Mouse (Mus musculus): ENCODE data around the gene Celf5.

Gene Celf5

GRCm38 (mm10) chr10:81426897-81427296, 55.6 kb downstream of the Celf5 start:
- peak; percentile 85 for DNase-seq (ENCODE audit: low spot score)

DNA sequence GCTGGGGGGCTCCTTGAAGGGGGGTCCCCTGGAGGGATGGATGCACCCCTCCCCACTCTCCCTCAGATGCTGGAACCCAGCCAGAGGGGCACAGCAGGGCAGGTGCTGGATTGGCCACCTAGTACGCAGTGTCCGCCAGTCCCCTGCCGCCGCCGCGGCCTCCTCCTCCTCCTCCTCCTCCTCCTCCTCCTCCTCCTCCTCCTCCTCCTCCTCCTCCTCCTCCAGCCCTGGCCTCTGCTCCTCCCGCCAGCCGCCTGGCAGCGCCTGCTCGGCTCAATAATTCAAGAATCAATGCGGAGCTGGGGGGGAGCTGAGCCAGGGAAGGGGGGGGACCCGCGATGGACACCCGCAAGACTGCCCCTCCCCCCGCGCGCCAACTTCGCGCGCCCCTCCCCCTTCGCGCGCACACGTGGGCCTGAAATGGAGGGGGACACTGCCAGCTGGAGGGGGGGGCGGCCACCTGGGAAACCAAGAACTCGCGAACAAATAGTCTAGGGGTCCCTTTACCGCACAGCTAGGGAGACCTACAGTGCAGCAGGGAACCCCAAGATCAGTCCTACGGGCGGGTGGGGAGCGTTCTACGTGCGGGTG, 56.3 kb downstream of the Celf5 start:
- DNase-seq (ENCODE audit: low spot score) = peak; percentile 83

DNA sequence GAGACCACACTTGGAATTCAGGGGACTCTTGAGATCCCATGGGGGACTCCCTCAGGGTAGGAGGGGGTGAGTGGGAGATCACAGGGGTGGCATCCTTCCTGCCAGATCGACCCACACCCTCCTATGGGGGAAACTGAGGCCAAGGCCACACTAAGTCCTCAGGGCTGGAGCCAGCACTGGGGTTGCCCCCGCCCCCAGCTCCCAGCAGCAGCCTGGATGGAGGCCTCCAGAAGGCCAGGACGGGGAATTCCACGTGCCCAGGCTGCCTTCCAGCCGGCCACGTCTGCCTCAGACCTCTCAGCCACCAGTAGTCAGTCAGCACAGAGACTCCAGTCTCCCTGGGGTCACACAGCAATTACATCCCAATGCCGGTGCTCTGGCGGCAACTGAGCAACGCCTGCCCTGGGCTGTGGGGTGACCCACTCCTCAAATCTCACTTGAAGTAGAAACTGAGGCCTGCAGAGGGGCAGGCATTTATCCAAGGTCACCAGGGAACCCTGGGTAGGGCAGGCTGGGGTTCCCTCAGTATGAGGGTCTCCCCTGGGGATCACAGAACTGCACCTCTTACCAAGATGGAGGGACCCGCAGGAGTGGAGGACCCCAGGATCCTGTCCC, 57.2 kb downstream of the Celf5 start:
- peak; percentile 70 for DNase-seq (ENCODE audit: low spot score)

- DNase-seq (ENCODE audit: low spot score) = peak; percentile 69
These were observed 58.1 kb downstream of the Celf5 start for GRCm38 (mm10) chr10:81424246-81425051.

DNA sequence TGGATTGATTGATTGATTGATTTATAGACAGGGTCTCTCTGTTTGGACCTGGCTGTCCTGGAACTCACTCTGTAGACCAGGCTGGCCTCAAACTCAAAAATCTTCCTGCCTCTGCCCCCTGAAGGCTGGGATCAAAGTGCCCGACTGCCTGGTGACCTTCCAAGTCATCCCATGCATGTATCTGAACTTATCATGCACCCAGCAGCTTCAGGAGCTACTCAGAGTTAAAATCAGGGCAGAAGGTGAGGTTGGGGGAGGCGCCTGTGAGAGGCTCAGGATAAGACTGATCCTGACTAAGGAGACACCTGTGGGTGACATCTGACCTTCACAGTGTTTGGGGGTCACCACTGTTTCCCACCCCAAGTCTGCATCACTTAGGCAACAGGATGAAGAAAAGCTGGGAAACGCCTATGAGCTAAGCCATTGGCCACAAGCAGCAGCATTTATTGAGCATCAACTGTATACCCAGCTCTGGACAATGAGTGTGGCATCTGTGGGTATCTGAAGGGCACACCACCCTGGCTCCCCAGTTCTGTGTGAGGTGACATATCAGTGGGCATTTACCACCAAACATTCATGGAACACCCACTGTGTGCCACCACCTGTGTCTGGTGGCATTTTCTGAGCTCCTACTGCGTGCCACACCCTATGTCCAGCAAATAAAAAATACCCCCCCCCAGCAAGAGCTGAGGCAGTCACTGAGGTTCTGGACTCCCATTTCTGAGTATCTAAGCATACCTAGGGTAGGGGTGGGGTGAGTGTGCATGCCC, 58.8 kb downstream of the Celf5 start:
- DNase-seq (ENCODE audit: low spot score) = peak; percentile 39

- DNase-seq (ENCODE audit: low spot score) = peak; percentile 45
These were observed 59.8 kb downstream of the Celf5 start for GRCm38 (mm10) chr10:81422661-81423217.

DNA sequence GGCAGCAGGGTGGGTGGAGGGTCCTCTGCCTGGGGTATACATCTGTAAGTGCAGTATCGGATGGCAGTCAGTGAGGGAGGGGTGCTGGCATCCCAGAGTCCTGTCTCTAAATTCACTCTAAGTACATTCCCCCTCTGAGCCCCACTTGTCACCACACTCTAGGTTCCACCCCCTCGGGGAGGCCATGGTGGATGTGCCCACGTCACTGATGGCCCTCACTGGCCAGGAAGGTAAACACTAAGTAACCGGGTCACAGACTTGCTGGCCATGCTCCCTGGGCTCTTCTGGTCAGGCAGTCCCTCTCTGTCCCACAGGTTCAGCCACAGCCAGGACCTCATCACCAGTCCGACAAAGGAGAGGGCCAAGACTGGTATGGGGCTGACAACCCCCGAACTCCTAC, 60.3 kb downstream of the Celf5 start:
- DNase-seq (ENCODE audit: low spot score) = peak; percentile 42

GRCm38 (mm10) chr10:81421797-81422100, 60.8 kb downstream of the Celf5 start:
- DNase-seq (ENCODE audit: low spot score) = no peak

DNA sequence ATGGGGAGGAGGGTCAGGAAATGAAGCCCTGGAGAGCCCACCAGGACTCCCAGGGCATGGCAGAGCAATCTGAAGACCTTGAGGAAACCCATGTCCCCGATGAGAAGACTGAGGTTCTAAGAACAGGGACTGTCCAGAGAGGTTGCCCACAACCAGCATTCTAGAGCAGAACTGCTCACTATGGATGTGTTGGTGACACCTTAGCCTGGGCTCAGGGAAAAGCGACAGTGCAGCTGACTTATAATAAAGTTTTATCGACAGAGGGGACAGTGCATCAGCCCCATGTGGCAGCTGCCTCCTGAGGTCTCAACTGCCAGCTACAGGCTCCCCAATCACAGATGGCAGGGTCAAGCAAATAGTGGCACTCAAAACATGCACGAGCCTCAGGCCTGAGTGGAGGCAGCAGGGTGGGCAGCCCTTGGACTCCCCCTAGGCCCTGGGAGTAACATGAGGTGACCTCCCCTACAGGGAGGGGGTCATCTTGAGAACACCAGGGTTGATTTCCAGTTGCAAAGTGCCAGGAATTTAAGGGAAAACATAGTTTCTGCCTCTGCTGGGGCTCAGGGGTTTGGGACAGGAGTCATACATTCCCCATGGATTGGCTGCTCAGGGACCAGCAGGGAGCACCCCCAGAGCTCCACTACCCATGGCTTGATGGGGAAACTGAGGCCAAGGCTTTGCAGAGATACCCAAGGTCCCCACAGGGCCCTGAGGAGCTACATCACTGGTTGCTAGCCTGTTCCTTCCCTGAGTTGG, 61.3 kb downstream of the Celf5 start:
- peak; percentile 35 for DNase-seq (ENCODE audit: low spot score)

DNA sequence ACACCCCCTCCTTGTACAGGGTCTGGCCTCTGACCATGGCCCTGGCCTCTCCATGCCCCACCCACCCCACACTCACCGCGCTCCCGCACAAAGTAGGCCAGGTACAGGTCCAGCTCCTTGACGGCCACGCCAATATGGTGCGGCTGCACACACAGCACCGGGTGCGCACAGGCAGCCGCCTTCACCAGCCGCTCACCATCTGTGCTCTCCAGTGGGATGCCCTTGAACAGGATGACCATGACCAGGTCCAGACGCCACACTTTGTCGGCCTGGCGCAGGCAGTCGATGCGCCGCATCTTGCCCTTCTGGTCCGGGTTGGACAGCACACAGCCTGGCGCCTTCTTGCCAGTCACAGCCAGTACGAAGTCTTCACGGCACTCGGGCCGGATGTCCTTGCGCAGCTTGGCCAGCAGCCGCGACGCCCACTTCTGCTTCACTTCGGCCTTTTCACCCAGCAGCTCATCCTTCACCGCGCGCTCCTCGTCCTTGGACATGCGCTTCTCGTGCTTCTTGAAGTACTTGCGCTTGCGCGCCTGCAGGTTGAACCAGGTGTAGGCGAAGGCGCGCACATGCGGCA, 62.2 kb downstream of the Celf5 start:
- DNase-seq (ENCODE audit: low spot score) = peak; percentile 67

DNA sequence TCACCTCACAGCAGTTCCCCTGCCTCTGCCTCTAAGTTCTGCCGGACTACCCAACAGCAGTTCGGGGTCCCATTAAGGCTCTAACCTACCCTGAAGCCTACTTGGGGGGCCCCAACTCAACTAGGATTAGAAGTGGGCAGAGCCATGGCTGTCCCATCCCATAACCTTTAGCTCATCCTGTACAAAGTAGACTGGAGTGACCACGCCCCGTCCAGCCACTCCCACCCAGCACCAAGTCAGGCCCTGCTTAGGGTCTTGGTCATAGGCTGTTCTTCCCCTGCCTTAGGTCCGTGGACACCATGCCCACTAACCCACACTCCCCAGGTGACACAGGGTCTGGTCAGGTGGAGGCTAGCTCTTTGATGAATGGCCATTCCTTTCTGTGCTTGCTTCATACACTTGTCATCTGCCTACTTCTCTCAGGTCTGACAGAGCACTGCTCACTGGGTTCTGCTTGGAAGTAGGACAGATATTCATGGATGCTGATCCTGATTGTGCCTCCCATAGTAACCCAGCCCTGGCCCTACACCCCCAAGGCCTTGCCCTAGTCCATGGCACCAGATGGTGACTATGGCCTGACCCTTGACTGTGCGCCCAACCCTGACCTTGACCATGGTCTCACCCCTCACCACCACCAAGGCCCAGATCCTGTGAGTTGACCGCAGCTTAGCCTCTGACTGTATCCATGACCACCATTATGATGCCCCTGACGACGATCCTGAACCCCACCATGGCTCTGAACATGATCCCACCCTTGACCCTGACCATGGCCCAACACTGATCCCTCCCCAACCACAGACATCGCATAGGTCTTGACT, 63.2 kb downstream of the Celf5 start:
- peak; percentile 45 for DNase-seq (ENCODE audit: low spot score)

DNA sequence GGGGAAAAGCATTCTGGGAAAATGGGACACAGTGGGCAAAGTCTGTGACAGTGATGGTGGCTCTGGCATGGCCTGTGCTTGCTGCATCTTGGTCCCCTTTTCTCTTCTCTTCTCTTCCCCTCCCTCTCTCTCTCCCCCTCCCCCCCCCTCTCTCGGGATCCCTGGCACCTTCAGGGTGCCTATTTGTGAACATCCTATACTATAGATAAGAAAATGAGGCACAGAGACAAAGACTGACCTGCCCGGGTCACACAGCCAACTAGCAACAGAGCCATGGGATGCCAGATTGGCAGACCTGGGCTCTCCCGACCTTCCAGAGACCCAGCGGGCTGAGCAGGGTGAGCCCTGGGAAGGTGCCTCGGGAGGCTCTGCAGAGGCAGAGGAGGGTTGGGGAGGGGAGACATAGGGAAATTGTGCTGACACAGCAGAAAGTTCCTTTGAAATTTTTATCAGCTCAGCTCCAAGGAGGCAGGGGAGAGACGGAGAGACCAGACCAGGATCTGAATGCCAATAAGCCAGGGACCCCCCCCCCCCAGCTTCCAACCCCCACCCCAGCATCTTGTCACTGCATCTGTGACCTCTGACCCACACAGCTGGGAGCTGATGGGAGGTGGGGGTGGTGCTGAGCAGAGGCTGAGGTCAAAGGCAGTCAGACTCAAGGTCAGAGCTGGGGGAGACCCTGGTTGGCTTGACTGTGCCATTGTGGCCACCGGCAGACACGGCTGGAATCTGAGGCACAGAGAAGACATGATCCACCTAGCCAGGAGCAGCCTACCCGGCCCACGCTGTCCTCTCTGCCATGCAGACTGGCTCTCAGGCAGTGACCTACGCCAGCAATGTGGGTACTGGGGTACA, 64.1 kb downstream of the Celf5 start:
- DNase-seq (ENCODE audit: low spot score) = peak; percentile 37

DNA sequence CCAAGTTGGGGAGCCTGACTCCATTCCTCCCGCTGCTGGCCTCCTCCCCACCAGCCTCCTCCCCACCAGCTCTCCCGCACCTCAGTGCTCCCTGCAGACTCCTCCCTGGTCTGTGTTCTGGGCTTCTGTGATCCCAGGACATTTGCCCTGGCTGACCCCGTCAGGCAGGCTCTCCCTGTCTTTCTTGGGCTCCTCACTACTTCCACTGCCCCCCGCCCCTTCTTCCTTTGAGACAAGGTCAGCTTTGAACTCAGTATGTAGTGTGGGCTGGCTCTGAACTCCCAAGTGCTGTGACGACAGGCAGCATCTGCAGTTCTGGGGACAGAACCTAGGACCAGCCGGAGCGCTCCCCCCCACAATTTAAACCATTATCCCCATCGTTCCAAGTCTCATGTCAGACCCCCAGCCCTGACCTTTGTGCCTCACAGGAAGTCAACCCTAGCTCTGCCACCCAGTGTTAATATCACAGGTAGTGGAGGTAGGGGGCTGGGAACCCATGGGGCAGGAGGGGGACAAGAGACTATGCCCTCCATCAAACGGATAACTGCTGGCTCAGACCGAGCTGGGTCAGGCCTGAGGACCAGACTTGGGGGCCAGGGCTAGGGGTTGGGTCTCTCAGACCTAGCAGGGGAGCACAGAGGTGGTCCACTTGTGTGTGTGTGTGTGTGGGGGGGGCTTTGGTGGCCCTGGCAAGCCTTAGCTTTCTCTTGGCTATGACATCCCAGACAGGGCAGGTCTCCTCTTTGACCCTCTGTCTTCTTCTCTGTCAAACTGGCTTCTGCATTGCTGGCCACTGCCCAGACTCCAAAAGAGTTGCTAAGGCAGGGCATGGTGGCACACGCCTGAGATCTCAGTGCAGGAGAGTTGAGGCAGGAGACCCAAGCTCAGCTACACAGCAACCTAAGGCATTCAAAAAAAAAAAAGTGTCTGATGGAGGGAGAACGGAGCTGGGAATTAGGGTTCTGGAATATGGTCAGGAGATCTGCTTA, 65.0 kb downstream of the Celf5 start:
- peak; percentile 49 for DNase-seq (ENCODE audit: low spot score)

DNA sequence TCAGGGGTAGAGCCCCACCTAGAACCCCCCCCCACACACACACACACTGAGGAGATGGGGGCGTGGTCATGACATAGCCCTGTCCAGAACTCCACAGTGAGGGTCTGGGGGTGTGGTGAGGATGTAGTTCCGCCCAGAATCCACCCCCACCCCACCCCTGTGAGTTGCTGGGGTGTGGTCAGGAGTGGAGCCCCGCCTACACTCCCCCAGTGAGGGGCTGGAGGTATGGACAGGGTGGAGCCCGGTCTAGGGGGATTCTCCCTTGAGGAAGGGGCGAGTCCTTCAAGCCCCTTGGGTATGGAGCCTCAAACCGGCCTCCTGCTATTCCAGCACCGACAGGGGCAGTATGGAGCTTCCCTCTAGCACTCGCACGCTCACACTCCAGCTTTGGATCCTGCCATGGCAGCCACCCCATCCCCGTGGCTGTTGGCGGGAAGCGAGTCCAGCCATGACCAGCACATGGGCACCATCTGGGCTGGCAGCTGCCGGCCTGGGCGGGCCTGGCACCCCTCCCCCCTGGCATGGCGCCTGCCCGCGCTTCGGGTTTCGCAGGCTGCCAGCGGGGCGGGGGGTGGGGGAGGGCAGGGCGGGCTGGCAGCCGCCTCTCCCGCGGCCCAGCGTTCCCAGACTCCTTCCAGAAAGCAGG, 65.8 kb downstream of the Celf5 start:
- peak; percentile 89 for DNase-seq (ENCODE audit: low spot score)

DNA sequence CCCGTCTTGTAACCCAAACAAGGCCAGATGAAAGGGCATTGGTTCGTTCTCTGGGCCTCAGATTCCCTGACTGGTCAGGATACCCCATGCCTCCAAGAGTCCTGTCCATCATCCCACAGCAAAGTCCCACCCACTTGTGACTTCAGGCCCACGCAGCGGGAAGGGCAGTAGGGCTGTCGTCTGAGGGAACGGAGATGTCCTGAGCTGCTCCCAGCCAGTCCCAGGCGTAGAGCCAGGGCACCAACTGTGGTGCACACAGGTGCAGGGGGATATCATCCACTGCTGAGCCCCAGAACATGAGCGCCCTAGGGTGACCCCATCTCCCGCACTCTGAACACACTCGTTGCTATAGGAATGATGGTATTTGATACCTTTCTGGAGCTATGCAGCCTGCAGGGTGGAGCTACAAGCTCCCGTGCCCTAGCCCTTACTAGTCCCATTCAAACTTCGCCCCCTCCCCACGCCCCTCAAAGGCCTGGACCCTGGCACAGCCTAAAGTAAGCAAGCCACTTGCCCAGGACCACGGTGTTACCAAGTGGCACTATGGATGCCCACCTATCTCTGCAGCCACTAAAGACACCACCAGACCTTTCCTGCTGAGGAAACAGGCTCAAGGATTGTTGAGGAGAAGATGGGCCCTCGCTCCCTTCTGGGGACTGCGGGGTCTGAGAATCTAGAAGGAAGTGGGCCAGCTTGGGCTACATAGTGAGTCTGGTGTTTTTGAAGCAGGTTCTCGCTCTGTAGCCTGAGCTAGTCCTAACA, 66.8 kb downstream of the Celf5 start:
- DNase-seq (ENCODE audit: low spot score) = peak; percentile 66

DNA sequence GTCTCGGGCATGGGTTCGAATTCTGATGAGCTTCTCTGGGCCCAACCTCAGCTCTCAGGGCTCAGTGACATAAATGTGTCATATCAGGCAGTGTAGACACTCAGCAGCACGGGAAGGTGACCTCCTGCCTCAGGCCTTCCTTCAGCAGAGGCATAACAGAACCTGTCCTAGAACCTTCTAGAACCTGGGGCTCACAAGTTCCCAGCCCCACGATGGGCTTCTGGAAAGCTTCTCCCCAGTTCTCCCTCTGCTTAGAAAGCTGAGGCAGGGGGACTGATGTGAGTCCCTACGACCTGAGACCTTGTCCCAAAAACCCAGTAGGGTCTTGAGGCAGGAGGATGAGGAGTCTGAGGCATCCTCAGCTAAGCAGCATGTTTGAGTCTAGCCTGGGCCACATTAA, 67.4 kb downstream of the Celf5 start:
- DNase-seq (ENCODE audit: low spot score) = no peak

GRCm38 (mm10) chr10:81414682-81415081, 67.8 kb downstream of the Celf5 start:
- DNase-seq (ENCODE audit: low spot score) = peak; percentile 76
